Mouse (Mus musculus): Measurements from ENCODE around the gene Cnot6l. TPM values are rescaled to one million over a fixed set of nuclear protein-coding genes. Genes with fewer than 3 reads are reported as not detected.

Cnot6l gene
- 12.6 and 15.2 TPM in 2 replicates for polyA plus RNA-seq (2014; fragmentation: Nextera tagmentation; extraction: Ambion mirVana)

- whole genome bisulfite sequencing, result 45% methylated on average over 5 of the region's 5 CpGs
- peak within 1 kb of the TSS; percentile 98 for H3K27ac ChIP-seq (replicated peaks; ENCODE audit: low read depth, low read length)
- H3K4me2 ChIP-seq (ENCODE audit: low read depth, severe bottlenecking), result peak within 1 kb of the TSS; percentile 63
- DNase-seq (ENCODE audit: low spot score) (no peak), ATAC-seq (ENCODE audit: insufficient number of reproducible peaks, low FRiP score, low TSS enrichment, low read depth) (no peak)
- no peaks in the 10 kb centered on the region for H3K27me3 ChIP-seq (ENCODE audit: control insufficient read depth, insufficient read depth, low read length)
- H3K9me3 ChIP-seq (ENCODE audit: control insufficient read depth, low read length), result no peaks in the 10 kb centered on the region
- peak within 1 kb of the TSS; percentile 93 for H3K4me3 ChIP-seq (ENCODE audit: low read depth, low read length)
- H3K9ac ChIP-seq (ENCODE audit: low read length), result peak within 1 kb of the TSS; percentile 98
- no peaks in the 10 kb centered on the region; the same call in 1 of the 2 replicates for H3K4me1 ChIP-seq (ENCODE audit: control insufficient read depth, insufficient read depth, low read length)
- no peaks in the 10 kb centered on the region for H3K36me3 ChIP-seq (ENCODE audit: control insufficient read depth, insufficient read depth, low read length)
These were observed at the start of gene Cnot6l for GRCm38 (mm10) chr5:96164021-96164411. Gene Cnot6l, minus strand, starts transcription at chr5:96164171.

DNA sequence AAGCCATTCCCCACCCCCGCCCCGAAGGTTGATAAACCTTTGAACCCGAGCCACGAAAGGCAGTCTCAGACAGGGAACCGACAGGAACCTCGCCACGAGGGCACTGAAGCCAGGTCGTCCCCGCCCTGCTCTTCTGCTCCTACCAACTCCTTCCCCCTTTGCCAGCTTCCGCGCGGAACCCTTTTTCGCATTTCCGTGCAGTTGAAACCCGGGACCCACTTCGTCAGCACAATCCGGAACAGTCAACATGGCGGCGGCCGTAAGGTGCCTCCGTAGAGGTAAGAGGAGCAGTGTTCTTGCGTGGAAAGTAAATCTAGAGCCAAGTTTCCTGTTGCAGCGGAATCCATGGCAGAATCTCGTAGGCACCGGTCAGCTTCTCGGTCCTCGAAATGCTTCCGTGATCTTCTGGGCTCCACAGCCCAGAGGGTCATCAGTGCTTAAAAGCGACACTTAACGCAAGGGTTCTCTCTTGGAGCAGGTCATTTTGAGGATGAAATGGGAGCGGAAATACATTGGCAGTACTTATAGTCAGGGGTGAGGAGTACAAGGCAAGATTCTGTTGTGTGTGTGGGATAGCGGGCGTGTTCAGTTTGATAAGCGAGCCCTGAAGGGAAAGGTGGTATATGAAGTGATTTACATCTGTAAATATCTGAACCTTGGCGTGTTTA lies 46.1 kb upstream of the Cnot6l start:
- WGBS, result under 1% methylated on average over 35 of the region's 35 CpGs

DNA sequence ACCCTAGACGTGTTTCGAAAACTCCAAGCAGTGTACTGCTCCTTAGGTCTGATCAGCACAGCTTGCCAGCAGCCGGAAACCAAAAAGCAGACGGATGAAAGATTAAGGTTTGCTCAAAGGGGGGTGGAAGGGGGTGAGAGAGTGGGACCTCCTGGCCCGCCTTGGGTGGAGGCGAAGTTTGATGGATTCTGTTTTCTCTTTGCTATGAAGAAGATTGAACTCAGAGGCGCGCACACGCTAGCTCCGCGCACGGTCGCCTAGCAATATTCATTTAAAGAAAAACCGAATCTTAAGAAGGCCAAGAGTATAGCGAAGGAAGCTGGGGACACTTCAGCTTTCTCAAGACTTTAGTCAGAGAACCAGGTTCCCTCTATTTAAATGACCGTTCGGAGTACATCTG lies 45.5 kb upstream of the Cnot6l start, which contains the start of gene Mrpl1:
Gene Mrpl1, plus strand, starts transcription at position 35 of the 400 bp plus-strand sequence.
- Histone ChIP-seq H3K9ac (ENCODE audit: low read length) (peak within 1 kb of the TSS; percentile 85), H3K4me2 (ENCODE audit: low read depth, severe bottlenecking) (peak within 1 kb of the TSS; percentile 77), H3K27ac (replicated peaks; ENCODE audit: low read depth, low read length) (peak within 1 kb of the TSS; percentile 69; the same call in 1 of the 2 replicates), H3K9me3 (ENCODE audit: control insufficient read depth, low read length) (no peaks in the 10 kb centered on the region), H3K27me3 (ENCODE audit: control insufficient read depth, insufficient read depth, low read length) (no peaks in the 10 kb centered on the region), H3K4me1 (ENCODE audit: control insufficient read depth, insufficient read depth, low read length) (peaks cover 5% of the 10 kb centered on the region), H3K4me3 (ENCODE audit: low read depth, low read length) (peak within 1 kb of the TSS; percentile 79), H3K36me3 (ENCODE audit: control insufficient read depth, insufficient read depth, low read length) (peaks cover 2% of the 10 kb centered on the region; the same call in 1 of the 2 replicates)
- DNase-seq (ENCODE audit: low spot score) (peak; percentile 55), ATAC-seq (ENCODE audit: insufficient number of reproducible peaks, low FRiP score, low TSS enrichment, low read depth) (peak; percentile 55)
- 6% methylated on average over 17 of the region's 17 CpGs for WGBS

More for the DNA sequence above, 46.1 kb upstream of the Cnot6l start:
- Histone ChIP-seq H3K9me3 (ENCODE audit: control insufficient read depth, low read length) (no peaks in the 10 kb centered on the region), H3K36me3 (ENCODE audit: control insufficient read depth, insufficient read depth, low read length) (peaks cover 2% of the 10 kb centered on the region; the same call in 1 of the 2 replicates), H3K4me3 (ENCODE audit: low read depth, low read length) (peak overlapping the region; percentile 79), H3K4me2 (ENCODE audit: low read depth, severe bottlenecking) (peak overlapping the region; percentile 77), H3K27me3 (ENCODE audit: control insufficient read depth, insufficient read depth, low read length) (no peaks in the 10 kb centered on the region), H3K27ac (replicated peaks; ENCODE audit: low read depth, low read length) (peak overlapping the region; percentile 69; the same call in 1 of the 2 replicates), H3K4me1 (ENCODE audit: control insufficient read depth, insufficient read depth, low read length) (peaks cover 5% of the 10 kb centered on the region), H3K9ac (ENCODE audit: low read length) (peak overlapping the region; percentile 85)
- DNase-seq (ENCODE audit: low spot score), result peak; percentile 95
- ATAC-seq (ENCODE audit: insufficient number of reproducible peaks, low FRiP score, low TSS enrichment, low read depth), result peak; percentile 93

DNA sequence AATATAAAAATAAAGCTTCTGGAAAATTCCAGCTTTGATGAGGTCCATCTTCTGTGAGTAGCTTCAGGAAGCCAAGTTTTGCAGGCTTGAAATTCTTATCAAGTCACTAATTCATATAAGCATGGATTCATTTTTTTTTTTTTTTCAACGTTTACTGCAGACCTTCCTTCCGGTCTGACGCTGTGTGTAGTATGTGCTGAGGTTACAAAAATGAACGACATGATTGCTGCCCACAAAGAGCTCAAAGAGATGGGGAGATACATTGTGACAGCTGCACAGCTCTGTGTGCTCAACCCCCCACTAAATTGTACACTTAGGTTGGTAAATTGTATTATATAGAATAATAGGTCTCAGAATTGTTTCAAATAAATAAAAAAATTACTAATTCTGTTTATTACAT lies 44.6 kb upstream of the Cnot6l start:
- no peak overlapping the region for H3K9ac ChIP-seq (ENCODE audit: low read length)
- peaks cover 5% of the 10 kb centered on the region for H3K4me1 ChIP-seq (ENCODE audit: control insufficient read depth, insufficient read depth, low read length)
- H3K27ac ChIP-seq (replicated peaks; ENCODE audit: low read depth, low read length), result no peak overlapping the region
- no peaks in the 10 kb centered on the region for H3K9me3 ChIP-seq (ENCODE audit: control insufficient read depth, low read length)
- no peaks in the 10 kb centered on the region for H3K27me3 ChIP-seq (ENCODE audit: control insufficient read depth, insufficient read depth, low read length)
- H3K4me3 ChIP-seq (ENCODE audit: low read depth, low read length), result no peak overlapping the region
- no peak overlapping the region for H3K4me2 ChIP-seq (ENCODE audit: low read depth, severe bottlenecking)
- ATAC-seq (ENCODE audit: insufficient number of reproducible peaks, low FRiP score, low TSS enrichment, low read depth) (no peak), DNase-seq (ENCODE audit: low spot score) (no peak)
- 81% methylated on average over 4 of the region's 4 CpGs for WGBS
- H3K36me3 ChIP-seq (ENCODE audit: control insufficient read depth, insufficient read depth, low read length), result no peaks in the 10 kb centered on the region

GRCm38 (mm10) chr5:96207531-96207930 lies 43.6 kb upstream of the Cnot6l start:
- H3K9ac ChIP-seq (ENCODE audit: low read length), result no peak overlapping the region
- H3K9me3 ChIP-seq (ENCODE audit: control insufficient read depth, low read length), result no peaks in the 10 kb centered on the region
- peaks cover 5% of the 10 kb centered on the region for H3K4me1 ChIP-seq (ENCODE audit: control insufficient read depth, insufficient read depth, low read length)
- H3K36me3 ChIP-seq (ENCODE audit: control insufficient read depth, insufficient read depth, low read length), result no peaks in the 10 kb centered on the region
- H3K4me3 ChIP-seq (ENCODE audit: low read depth, low read length), result no peak overlapping the region
- H3K27ac ChIP-seq (replicated peaks; ENCODE audit: low read depth, low read length), result no peak overlapping the region
- ATAC-seq (ENCODE audit: insufficient number of reproducible peaks, low FRiP score, low TSS enrichment, low read depth), result no peak
- H3K27me3 ChIP-seq (ENCODE audit: control insufficient read depth, insufficient read depth, low read length), result no peaks in the 10 kb centered on the region
- no peak overlapping the region for H3K4me2 ChIP-seq (ENCODE audit: low read depth, severe bottlenecking)
- WGBS, result 83% methylated on average over 2 of the region's 2 CpGs
- no peak for DNase-seq (ENCODE audit: low spot score)

GRCm38 (mm10) chr5:96206897-96207296 lies 42.9 kb upstream of the Cnot6l start:
- Histone ChIP-seq H3K9me3 (ENCODE audit: control insufficient read depth, low read length) (no peaks in the 10 kb centered on the region), H3K4me3 (ENCODE audit: low read depth, low read length) (no peak overlapping the region), H3K27ac (replicated peaks; ENCODE audit: low read depth, low read length) (no peak overlapping the region), H3K27me3 (ENCODE audit: control insufficient read depth, insufficient read depth, low read length) (no peaks in the 10 kb centered on the region), H3K36me3 (ENCODE audit: control insufficient read depth, insufficient read depth, low read length) (no peaks in the 10 kb centered on the region), H3K4me2 (ENCODE audit: low read depth, severe bottlenecking) (no peak overlapping the region), H3K9ac (ENCODE audit: low read length) (no peak overlapping the region), H3K4me1 (ENCODE audit: control insufficient read depth, insufficient read depth, low read length) (peaks cover 5% of the 10 kb centered on the region)
- 83% methylated on average over 2 of the region's 2 CpGs for WGBS
- ATAC-seq (ENCODE audit: insufficient number of reproducible peaks, low FRiP score, low TSS enrichment, low read depth) (no peak), DNase-seq (ENCODE audit: low spot score) (no peak)

- no peak for DNase-seq (ENCODE audit: low spot score)
- Histone ChIP-seq H3K4me2 (ENCODE audit: low read depth, severe bottlenecking) (no peak overlapping the region), H3K9ac (ENCODE audit: low read length) (no peak overlapping the region), H3K27me3 (ENCODE audit: control insufficient read depth, insufficient read depth, low read length) (no peaks in the 10 kb centered on the region), H3K4me1 (ENCODE audit: control insufficient read depth, insufficient read depth, low read length) (no peaks in the 10 kb centered on the region), H3K36me3 (ENCODE audit: control insufficient read depth, insufficient read depth, low read length) (no peaks in the 10 kb centered on the region), H3K4me3 (ENCODE audit: low read depth, low read length) (no peak overlapping the region), H3K9me3 (ENCODE audit: control insufficient read depth, low read length) (no peaks in the 10 kb centered on the region), H3K27ac (replicated peaks; ENCODE audit: low read depth, low read length) (no peak overlapping the region)
- 64% methylated on average over 10 of the region's 10 CpGs for WGBS
- no peak for ATAC-seq (ENCODE audit: insufficient number of reproducible peaks, low FRiP score, low TSS enrichment, low read depth)
These were observed 37.6 kb upstream of the Cnot6l start for GRCm38 (mm10) chr5:96201462-96202154.

DNA sequence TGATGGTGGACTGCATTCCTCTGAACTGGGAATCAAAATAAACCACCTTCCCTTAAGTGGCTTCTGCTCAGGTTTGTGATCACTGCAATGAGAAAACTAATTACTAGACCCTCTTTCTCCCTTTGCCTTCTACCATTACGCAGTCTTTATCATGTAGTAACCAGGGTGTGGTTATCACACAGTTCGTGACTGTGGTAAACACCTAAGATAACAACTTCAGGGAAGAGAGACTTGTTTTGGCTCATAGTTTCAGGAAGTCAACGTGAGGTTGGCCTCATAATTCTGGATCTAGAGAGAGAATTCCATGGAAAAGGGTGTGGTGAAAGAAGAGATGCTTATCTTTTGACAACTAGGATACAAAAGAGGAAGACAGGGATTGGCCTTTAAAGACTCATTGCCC lies 36.3 kb upstream of the Cnot6l start:
- H3K27me3 ChIP-seq (ENCODE audit: control insufficient read depth, insufficient read depth, low read length), result no peaks in the 10 kb centered on the region
- WGBS, result 83% methylated on average over 3 of the region's 3 CpGs
- no peak for ATAC-seq (ENCODE audit: insufficient number of reproducible peaks, low FRiP score, low TSS enrichment, low read depth)

More for the DNA sequence above, 36.3 kb upstream of the Cnot6l start:
- DNase-seq (ENCODE audit: low spot score), result no peak
- no peak overlapping the region for H3K27ac ChIP-seq (replicated peaks; ENCODE audit: low read depth, low read length)
- no peak overlapping the region for H3K9ac ChIP-seq (ENCODE audit: low read length)
- no peak overlapping the region for H3K4me3 ChIP-seq (ENCODE audit: low read depth, low read length)
- H3K36me3 ChIP-seq (ENCODE audit: control insufficient read depth, insufficient read depth, low read length), result no peaks in the 10 kb centered on the region
- H3K4me1 ChIP-seq (ENCODE audit: control insufficient read depth, insufficient read depth, low read length), result no peaks in the 10 kb centered on the region
- no peaks in the 10 kb centered on the region for H3K9me3 ChIP-seq (ENCODE audit: control insufficient read depth, low read length)
- no peak overlapping the region for H3K4me2 ChIP-seq (ENCODE audit: low read depth, severe bottlenecking)

All from limb, embryonic 11.5 days (tissue).